Mouse (Mus musculus) bone marrow, adult 2 months (tissue): ENCODE results near the gene Mllt6. TPM values are rescaled to one million over a fixed set of nuclear protein-coding genes. Genes with fewer than 3 reads are reported as not detected.
"Not testable (repeated sequence)": the region's sequence is repeated elsewhere in the genome, so short reads cannot be mapped to it uniquely, and the experiment has no call there.

Experiments
- H3K27ac ChIP-seq: fragments of 200-500 bp; 2 replicates; pipeline ENCODE4 v1.5.1; 2012; ENCODE audit warnings: low read depth, mild to moderate bottlenecking, control low read depth, inconsistent platforms, low read length; ENCODE audit not compliant: control insufficient read depth, poor library complexity, insufficient read depth
- H3K4me1 ChIP-seq: fragments of 200-500 bp; 2 replicates; pipeline ENCODE4 v1.6.1; 2011; ENCODE audit warnings: low read length; ENCODE audit not compliant: control insufficient read depth, insufficient read depth
- H3K4me3 ChIP-seq: fragments of 200-500 bp; replicated peaks from 2 replicates; pipeline ENCODE3; 2011; ENCODE audit warnings: mild to moderate bottlenecking, low read depth, low read length, control low read depth; ENCODE audit not compliant: control insufficient read depth
- CTCF ChIP-seq: fragments of 200-500 bp; IDR thresholded peaks from 2 replicates; pipeline ENCODE4 v1.5.1; 2011; ENCODE audit warnings: low read length, control low read depth; ENCODE audit not compliant: control insufficient read depth, insufficient read depth
- POLR2A ChIP-seq: fragments of 200-500 bp; IDR thresholded peaks from 2 replicates; pipeline ENCODE4 v1.6.1; 2011; ENCODE audit warnings: low read depth, mild to moderate bottlenecking, control low read depth, low read length, borderline replicate concordance; ENCODE audit not compliant: control insufficient read depth
- WGBS: fragments of 180-500 bp; shearing (Covaris S2); methylation state at CpG from one replicate; pipeline ENCODE4 v1.1.7; 2018; 5-methylcytosine and 5-hydroxymethylcytosine counted together
- polyA plus RNA-seq: library from polyadenylated mRNA; stranded (reverse); fragments of >200 nt; gene quantifications from 2 replicates; pipeline ENCODE4 v1.2.4, GENCODE M21; 2011; ENCODE audit warnings: low replicate concordance; ENCODE audit not compliant: missing spikeins, insufficient read depth, insufficient read length

Mllt6 gene
- polyA plus RNA-seq, 1 experiment, result 23.7 TPM

DNA sequence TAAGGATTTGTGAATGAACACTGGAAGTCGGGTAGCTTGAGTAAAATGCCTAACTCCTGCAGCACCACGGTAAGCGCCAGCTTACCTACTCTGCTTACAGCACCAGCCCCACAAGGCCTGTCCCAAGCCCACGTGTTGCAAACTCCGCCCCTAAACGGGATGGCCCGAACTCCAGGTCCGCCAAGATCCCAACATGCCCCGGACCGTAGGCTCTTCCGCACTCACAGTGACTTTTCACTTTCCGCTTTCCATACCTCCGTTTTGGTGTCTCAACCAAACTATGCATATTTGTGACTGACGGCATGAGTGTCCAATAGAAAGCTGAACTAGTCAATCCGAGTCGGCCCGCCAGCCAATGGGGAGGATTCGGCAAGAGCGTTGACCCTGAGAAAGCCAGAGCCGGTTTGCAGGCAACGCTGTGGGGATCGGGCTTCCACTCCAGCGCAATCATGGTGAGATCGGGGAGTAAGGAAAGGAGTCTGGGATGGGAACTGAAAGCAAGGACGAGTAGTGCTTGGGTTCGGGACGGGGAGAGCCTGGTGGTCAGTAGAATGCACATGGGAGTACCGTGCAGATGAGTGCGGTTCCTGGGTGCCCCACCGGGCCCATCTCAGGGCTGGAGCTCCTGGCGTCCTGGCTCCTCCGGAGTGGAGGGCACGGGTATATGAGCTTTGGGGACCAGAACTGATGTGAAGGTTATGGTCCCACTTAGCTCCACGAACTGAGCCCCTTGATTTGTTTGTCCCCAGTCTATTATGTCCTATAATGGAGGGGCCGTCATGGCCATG, 40.0 kb downstream of the Mllt6 start, which contains the start of gene Psmb3:
TSS of gene Psmb3 (plus strand) at position 361 of the 788 bp plus-strand sequence.
- TF ChIP-seq POLR2A (peak; percentile 80; the same call in 1 of the 2 replicates), CTCF (no peak)
- H3K27ac ChIP-seq, result peak within 1 kb of the TSS; percentile 70
- under 1% methylated on average over 35 of the region's 35 CpGs for WGBS
- H3K4me3 ChIP-seq, result peak within 1 kb of the TSS; percentile 96
- H3K4me1 ChIP-seq, result peaks cover 1% of the 10 kb centered on the region

DNA sequence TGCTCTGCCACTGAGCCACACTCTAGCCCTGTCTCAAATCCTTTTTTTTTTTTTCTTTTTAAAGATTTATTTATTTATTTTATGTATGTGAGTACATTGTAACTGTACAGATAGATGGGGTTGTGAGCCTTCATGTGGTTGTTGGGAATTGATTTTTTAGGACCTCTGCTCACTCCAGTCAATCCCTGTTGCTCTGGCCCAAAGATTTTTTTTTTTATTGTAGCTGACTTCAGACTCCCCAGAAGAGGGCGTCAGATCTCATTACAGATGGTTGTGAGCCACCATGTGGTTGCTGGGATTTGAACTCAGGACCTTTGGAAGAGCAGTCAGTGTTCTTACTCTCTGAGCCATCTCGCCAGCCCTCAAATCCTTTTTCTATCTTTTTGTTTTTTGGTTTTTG, 46.9 kb downstream of the Mllt6 start:
- H3K4me1 ChIP-seq, H3K27ac ChIP-seq, H3K4me3 ChIP-seq: not testable (repeated sequence)
- 71% methylated on average over 2 of the region's 2 CpGs for WGBS

- Histone ChIP-seq H3K4me3 (no peak overlapping the region), H3K27ac (no peak overlapping the region), H3K4me1 (peaks cover 3% of the 10 kb centered on the region; the same call in 1 of the 2 replicates)
- WGBS, result 53% methylated on average over 13 of the region's 13 CpGs
- no peak for TF ChIP-seq POLR2A
- no peak for TF ChIP-seq CTCF
These were observed 48.1 kb downstream of the Mllt6 start for GRCm38 (mm10) chr11:97711200-97711900.

DNA sequence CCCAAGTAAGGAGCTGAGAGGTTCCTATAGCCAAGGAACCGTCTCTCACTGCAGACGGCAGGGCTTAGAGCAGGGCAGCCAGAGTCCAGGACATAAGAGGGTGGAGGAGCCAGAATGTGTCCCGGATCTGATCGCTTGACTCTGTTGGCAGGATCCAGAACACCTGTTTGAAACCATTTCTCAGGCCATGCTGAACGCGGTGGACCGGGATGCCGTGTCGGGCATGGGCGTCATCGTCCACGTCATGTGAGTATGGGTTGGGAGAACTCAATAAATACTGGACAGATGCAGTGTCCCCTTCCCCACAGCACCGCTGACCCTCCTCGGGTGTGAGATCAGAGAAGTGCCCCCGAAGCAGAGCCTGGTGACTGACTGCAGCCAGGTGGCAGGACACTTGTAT, 49.1 kb downstream of the Mllt6 start:
- no peak for TF ChIP-seq CTCF
- TF ChIP-seq POLR2A, result no peak
- WGBS, result 93% methylated on average over 15 of the region's 15 CpGs
- Histone ChIP-seq H3K27ac (no peak overlapping the region), H3K4me1 (peaks cover 3% of the 10 kb centered on the region; the same call in 1 of the 2 replicates), H3K4me3 (no peak overlapping the region)

DNA sequence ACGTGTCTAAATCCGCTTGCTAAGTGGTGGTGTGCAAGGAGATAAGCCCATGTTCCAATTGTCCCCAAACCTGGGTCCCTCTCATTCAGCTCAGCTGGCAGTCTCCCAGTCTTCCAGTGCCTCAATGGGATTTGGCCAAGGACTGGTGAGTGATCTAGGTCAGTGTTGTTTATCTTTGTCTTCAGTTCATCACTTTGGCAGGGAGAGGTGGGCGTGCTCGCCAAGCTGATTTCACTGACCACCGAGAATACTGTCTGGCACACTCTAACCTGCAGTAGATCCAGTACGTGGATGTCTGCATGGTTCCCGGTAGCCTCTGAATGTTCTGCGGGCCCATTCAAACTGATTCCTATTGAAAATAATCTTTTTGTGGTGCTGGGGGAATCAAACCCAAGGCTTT, 50.7 kb downstream of the Mllt6 start:
- Histone ChIP-seq H3K4me3 (no peak overlapping the region), H3K4me1 (peaks cover 3% of the 10 kb centered on the region; the same call in 1 of the 2 replicates), H3K27ac (no peak overlapping the region)
- 86% methylated on average over 8 of the region's 8 CpGs for whole genome bisulfite sequencing
- no peak for TF ChIP-seq CTCF
- no peak for TF ChIP-seq POLR2A

GRCm38 (mm10) chr11:97714356-97714755, 51.1 kb downstream of the Mllt6 start:
- WGBS, result 91% methylated on average over 3 of the region's 3 CpGs
- H3K4me3 ChIP-seq, result no peak overlapping the region
- no peak overlapping the region for H3K27ac ChIP-seq
- peaks cover 3% of the 10 kb centered on the region; the same call in 1 of the 2 replicates for H3K4me1 ChIP-seq
- no peak for TF ChIP-seq CTCF
- TF ChIP-seq POLR2A, result no peak

- H3K4me1 ChIP-seq, result peaks cover 3% of the 10 kb centered on the region; the same call in 1 of the 2 replicates
- WGBS, result 55% methylated on average over 14 of the region's 14 CpGs
- H3K27ac ChIP-seq, result peak overlapping the region; percentile 17; the same call in 1 of the 2 replicates
- TF ChIP-seq POLR2A (no peak), CTCF (no peak)
- H3K4me3 ChIP-seq, result no peak overlapping the region
These were observed 51.9 kb downstream of the Mllt6 start for GRCm38 (mm10) chr11:97714784-97715760.

DNA sequence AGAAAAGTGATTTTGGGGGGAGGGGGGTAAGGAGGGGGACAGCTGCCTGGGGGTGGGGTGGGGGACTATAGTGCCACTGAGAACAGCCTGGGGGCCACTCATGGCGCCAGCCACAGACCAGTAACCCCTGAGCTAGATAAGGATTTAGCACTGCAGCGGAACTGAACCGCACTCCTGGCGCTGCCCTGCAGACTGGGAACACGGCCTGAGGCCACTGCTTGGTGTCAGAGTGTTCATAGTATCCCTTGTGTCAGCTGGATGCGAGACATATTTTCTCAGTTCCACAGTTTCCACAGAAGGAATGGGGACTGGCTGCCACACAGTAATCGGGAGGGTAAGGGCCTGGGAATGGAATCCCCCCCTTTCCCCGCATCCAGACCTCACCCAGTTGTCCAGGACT, 52.8 kb downstream of the Mllt6 start:
- WGBS, result 81% methylated on average over 8 of the region's 8 CpGs
- H3K27ac ChIP-seq, result no peak overlapping the region
- H3K4me3 ChIP-seq, result no peak overlapping the region
- no peak for TF ChIP-seq CTCF
- no peak for TF ChIP-seq POLR2A
- peaks cover 3% of the 10 kb centered on the region; the same call in 1 of the 2 replicates for H3K4me1 ChIP-seq
